Mouse (Mus musculus) heart, postnatal 0 days (tissue): ENCODE results near the gene Alpl.

Experiments used
- CTCF ChIP-seq: IDR thresholded peaks from 2 replicates; pipeline ENCODE4 v1.5.1; 2016; ENCODE audit warnings: antibody characterized with exemption, control low read depth, low read depth
- EP300 ChIP-seq: IDR thresholded peaks from 2 replicates; pipeline ENCODE4 v1.6.1; 2016; ENCODE audit warnings: antibody characterized with exemption, low read depth

GRCm38 (mm10) chr4:137732962-137733361, 63.2 kb downstream of the Alpl start:
- TF ChIP-seq CTCF (no peak), EP300 (no peak)
